Mouse (Mus musculus): Measurements from ENCODE around the gene Selenbp1.
A peak's percentile ranks its signal among the peaks of the same experiment; 100 is the strongest.
"Not testable (repeated sequence)": the region's sequence is repeated elsewhere in the genome, so short reads cannot be mapped to it uniquely, and the experiment has no call there.

Selenbp1 gene

DNA sequence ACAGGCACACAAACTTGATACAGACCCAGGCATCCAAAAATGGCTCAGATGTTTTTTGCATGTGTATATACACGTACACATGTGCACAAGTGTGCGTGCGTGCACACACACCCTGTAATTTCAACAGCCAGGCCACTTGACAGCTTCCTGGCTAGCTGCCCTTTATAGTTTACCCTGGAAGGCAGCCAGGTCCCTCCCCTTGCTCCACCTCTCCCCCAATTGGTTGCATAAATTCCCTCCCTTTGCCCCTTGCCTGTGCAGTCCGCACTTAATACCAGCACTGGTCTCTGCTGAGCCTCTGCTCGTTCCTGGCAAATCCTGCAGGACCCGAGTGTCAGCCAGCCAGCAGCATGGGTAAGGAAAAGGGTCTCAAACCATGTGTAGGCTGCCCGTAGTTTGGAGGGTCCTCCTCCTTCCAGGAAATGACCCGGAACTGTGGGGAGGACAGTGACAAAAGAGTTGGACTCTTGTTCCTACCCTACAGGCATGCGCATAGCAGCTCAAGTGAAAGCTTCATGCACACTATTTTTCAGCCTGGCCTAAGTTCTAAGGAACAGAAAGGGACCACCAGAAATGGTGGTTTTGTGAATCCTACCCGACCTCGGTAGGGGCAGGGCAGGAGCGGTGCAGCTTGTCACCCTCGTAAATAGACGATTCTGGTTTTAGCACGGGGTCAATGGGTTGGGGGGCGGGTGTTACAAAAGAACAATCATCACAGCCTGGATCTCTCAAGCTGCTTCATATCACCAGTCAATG is at the start of gene Selenbp1:
TSS of gene Selenbp1 (plus strand) at position 248 of the 756 bp plus-strand sequence.
- peak; percentile 35 for DNase-seq (ENCODE audit: low spot score)

DNA sequence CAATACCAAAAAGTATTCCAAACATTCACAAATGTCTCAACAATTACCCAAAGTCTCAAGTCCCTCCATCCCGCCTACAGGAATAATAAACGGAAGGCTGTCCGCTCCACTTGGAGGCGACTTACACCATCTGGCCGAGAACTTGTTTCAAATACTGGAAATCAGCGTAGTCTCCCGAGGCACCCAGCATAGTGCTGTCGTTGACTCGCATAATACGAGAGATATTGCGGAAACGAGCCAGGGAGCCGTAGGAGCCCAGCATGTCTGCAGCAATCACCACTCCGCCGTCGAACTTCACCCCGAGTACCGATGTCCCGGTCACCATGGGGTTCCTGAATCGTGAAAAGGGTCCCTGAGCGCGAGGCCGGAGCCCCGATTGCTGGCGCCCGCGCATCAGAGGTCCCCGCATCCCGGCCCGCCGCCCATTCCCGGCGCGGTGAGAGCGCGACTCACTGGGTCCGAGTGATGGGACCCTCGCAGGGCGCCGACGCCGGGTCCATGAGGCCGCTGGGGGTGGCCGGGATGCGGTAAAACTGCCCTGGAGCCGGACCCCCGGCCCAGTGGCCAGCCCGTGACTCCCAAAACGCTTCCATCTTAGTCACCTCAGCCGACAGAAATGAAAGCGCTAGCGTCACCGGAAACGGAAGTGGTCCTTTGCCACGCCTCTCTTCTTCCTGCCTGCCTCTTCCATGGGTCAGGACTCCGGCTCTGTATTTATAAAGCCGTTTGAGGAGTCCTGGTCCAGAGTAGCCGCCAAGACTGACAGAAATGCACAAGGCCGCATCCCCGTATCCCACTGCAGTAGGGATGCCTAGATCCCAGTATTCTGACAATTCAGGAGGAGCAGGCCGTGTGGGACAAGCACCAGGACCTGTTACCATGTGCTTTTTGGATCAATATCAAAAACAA is 46.3 kb upstream of the Selenbp1 start, which contains the start of gene Psmb4:
TSS of gene Psmb4 (minus strand) at position 646 of the 909 bp plus-strand sequence.
- DNase-seq (ENCODE audit: low spot score): peak; percentile 95

DNA sequence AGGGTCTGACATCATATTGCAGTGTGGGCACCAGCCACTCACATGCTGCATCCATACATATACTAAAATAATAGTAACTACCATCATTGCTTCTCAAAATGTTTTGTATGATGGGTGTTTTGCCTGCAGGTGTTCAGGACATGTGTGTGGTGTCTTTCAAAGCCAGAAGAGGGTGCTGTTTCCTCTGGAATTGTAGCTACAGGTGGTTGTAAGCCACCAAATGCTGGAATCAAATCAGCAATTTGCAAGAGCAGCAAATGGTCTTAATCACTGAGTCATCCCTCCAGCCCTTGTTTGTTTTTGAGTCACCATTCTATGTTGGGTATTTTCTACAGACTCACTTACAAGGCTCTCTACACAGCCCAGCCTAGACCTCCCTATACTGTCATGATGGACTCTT is 44.3 kb upstream of the Selenbp1 start:
- DNase-seq (ENCODE audit: low spot score): peak; percentile 29

DNA sequence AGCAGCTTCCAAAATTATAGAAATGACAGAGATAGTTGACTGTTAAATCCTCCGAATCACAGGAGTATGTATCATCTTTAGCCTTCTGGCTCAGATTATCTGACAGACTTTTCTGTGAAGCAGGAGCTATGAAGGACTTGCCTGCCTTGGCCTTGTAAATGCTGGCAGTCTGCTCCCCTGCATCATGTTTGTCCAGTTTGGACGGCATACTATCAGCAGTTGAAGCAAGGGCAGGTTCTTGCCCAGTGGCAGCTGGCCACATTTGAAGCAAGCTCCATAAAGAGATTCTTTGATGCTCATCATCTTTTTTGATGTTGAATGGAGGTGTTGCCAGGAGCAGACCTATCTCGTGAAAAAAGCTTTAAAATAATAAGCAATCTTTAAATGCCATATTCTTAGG is 38.8 kb upstream of the Selenbp1 start:
- DNase-seq (ENCODE audit: low spot score): no peak

DNA sequence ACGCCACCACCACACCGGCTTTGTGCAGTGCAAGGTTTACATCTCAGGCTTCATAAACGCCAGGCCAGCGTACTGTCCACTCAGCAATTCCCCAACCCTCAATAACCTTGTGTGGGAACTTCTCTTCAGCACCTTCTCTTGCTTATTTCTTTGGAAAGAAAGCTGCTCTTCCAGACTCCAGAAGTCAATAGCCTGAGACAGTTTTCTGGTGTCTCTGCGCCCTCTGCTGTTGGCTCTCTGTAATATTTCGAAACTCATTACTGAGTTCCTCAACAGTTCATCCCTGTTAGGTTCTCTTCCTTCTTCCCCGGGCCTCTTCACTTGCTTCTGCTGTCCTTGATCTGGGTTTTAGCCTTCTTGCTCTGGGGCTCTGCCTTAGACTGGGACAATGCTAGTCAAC is 30.1 kb upstream of the Selenbp1 start:
- peak; percentile 87 for DNase-seq (ENCODE audit: low spot score)

DNA sequence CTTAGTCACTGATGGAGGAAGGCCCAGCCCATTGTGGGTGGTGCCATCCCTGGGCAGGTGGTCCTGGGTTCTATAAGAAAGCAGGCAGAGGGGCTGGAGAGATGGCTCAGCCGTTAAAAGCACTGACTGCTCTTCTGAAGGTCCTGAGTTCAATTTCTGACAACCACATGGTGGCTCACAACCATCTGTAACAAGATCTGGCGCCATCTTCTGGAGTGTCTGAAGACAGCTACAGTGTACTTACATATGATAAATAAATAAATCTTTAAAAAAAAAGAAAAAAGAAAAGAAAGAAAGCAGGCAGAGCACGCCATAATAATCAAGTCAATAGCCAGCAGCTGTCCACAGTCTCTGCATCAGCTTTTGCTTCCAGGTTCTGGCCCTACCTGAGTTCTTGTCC is 28.1 kb upstream of the Selenbp1 start:
- DNase-seq (ENCODE audit: low spot score): not testable (repeated sequence)

DNA sequence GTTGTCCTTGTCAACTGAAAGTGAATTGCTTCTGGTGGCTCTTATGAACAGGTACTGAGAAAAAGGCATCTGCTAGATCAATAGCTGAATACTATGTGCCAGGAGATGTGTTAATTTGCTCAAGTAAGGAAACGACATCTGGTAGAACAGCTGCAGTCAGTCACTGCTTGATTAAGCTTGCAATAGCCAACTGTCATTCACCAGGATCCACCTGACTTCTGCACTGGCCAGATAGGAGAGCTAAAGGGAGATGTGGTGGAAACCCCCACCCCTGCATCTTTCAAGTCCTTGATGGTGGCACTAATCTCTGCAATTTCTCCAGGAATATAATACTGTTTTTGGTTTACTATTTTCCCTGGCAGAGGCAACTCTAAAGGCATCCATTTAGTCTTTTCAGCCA is 26.4 kb upstream of the Selenbp1 start:
- DNase-seq (ENCODE audit: low spot score): no peak

DNA sequence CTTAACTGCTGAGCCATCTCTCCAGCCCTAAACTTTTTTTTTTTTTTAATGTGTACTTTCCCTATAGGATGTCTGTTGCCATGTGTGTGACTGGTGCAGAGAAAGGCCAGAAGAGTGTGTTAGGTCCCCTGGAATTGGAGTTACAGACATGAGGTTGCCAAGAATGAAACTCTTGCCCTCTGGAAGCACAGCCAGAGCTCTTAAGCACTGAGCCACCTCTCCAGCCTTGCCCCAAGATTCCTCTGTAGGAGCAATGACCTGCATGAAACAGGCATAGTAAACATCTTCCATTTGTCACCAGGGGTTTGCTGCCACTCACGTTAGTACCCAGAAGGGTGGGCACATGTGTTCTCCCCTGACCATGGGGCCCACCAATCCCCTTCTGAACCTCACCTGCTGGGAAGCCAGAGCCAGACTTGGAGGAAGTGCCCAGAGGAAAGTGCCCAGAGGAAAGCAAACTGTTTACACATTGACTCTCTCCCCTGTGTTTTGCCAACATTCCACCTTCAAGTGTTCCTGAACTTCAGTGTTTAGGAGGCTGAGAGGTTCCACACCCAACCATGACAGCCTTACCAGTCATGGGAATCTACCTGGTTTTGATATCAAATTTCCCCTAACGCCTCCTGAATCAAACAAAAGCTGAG is 21.7 kb upstream of the Selenbp1 start:
- no peak for DNase-seq (ENCODE audit: low spot score)

DNA sequence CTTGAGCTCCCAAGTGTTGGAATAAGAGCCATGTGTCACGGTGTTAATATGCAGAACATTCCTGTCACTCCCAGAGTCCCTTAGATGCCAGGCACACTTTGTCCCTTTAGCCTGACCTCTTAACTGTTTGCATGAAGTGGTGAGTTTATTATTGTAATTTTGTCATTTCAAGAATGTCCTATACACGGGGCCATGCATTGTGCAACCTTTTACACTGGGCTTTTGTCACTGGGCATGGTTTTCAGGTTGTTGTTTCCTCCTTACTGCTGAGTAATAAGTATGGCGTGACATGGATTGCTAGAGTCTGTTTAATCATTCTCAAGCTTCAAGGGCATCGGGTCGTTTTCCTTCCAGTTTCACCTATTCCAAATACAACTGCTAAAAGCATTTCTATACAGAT is 19.1 kb upstream of the Selenbp1 start:
- DNase-seq (ENCODE audit: low spot score): no peak

DNA sequence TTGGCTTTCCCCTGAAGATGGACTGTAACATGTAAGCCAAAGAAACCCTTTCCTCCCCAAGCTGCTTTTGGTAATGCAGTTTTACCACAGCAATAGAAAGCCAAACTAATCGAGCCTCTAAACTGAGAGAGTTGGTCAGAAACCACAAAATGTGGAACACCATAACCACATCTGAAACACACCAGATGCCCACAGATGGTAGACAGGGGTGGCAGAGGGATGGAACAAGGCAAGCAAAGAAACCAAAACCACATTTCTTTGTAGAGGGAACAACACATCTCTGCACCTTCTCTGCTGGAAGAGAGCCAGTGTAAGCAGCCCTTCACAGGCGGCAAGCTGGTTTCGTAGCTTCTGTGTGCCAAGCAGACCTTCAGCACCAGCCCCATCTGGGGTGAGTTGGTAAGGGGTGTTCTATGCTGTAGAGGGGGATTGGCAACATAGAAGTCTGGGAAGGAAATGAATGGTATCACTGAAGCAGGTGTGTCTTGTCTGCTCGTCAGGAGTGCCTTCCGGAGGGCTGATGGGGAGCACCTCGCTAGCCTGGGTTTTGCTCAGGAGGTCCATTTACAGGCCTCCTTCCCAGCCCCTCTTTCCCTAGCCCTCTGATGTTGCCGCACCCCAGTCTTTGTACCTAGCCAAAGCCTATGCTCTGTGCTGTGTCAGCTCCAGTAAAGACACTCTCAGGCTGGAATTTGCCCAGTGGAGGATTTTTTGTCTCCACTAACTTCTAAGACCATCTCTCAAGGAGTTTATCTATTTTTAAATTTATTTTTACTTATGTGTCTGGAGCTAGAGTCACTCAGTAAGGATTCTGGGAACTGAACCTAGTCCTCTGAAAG is 16.7 kb upstream of the Selenbp1 start:
- DNase-seq (ENCODE audit: low spot score): no peak

DNA sequence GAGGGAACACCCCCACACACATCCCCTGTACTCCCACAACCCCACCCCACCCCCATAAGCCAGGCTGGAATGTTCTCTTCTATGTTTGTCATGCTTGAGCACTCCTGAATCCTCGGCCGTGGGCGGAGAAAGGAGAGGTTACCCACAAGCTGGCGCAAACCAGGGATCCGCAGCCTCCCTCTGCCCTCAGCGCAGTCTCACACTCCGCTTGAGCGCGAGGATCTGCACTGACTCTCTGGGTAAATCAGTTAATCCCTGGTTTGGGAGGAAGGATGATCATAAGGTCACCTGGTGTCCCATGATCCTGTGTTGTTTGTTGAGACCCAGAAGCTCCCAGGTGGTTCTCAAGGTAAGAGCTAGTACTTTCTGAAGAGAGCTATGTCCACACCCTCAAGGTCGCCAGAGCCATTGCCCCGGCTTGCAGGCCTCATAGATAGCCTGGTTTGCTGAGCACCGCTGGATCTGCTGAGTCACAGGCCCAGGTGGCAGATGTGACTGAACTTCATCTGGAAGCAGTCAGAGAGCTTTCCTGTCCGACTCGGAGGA is 15.0 kb upstream of the Selenbp1 start:
- no peak for DNase-seq (ENCODE audit: low spot score)

DNA sequence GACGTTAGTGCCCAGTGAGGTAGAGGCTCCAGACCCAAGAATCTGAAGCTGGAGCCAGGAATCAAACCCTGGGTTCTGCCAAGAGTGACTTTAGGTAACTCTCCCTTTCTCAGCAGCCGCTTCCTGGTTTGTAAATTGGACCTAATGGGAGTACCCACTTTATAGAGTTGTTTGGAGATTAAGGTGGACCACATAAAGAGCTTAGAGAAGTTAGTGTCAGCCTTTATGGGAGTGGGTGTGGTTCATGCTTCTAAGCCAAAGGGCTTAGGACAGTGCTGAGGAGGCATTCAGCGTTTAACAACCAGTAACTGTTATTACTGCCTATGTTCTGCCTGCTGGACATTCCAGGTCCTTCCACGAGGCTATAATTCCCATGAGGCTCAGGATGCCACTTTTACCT is 14.0 kb upstream of the Selenbp1 start:
- no peak for DNase-seq (ENCODE audit: low spot score)

DNA sequence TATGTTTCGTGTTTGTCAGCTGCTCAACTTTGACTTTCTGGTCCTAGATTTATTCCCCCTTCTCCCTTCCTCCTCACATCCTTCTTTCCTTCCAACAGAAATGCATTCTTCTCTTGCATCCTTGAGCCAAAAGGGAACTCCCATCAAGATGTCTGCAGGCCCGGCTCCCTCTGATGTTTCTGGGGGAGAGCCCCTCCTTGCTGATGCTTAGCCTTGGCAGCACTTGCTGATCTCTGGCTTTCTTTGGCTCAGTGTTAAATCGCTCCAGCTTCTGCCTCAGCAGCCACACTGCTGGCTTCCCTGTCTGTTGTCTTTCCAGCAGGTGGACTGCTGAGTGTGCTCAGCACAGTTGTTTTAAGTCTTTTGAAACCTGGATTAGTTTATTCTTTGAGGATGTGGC is 11.8 kb upstream of the Selenbp1 start:
- DNase-seq (ENCODE audit: low spot score): no peak

DNA sequence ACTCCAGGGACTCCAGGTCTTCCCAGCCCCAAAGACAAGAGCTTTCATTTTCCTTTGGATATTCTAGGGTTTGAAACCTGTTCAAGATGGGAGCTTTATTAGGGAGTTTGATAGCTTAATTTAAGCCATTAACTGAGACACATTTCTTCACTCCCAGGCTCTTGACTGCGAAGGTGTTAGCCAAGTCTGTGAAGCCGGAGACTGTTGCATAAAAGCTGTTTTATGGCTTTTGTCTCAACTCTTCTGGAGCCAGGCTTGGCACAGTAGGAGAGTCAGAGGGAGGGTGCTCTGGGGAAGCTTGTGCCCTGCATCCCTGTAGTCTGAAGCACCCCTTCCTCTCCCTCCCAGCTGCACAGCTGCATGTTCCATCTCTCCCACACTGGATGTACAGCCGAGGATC is 10.5 kb upstream of the Selenbp1 start:
- DNase-seq (ENCODE audit: low spot score): no peak

DNA sequence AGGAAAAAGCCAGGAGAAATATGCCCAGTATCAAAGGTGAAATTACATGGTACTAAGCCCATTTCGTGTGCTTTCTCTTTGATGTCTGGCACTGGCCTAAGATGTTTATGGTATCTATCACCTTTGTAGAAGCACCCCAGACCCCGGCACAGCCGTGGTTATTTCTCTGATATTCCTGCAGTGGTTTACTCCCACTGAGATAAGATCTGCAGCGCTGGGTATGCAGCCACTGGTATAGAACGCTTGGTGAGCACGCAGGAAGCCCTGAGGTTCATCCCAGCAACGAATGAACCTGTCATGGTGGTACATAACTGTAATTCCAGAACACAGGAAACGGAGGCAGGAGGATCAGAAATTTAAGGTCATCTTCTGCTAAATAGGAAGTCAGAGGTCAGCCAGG is 8.2 kb upstream of the Selenbp1 start:
- no peak for DNase-seq (ENCODE audit: low spot score)

DNA sequence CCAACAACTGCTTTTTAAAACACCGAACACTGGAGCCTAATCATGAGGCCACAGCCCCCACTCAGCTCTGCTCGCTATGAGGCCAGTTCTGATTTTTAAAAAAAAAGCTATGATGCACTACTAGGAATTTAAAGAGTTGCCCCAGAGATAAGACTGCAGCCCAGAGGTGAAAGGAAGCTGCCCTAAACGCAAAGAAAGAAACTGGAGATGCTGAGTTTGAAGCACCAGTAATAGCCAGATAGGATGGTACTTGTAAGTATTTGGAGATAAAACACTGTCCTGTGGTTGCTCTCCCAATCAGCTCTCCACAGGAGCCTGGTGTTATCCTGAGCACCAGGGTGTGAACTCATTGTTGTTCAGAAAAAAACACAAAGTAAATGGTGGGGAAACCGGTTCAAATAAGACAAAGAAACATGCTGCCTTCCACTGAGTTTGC is 6.5 kb upstream of the Selenbp1 start:
- DNase-seq (ENCODE audit: low spot score): not testable (repeated sequence)

DNA sequence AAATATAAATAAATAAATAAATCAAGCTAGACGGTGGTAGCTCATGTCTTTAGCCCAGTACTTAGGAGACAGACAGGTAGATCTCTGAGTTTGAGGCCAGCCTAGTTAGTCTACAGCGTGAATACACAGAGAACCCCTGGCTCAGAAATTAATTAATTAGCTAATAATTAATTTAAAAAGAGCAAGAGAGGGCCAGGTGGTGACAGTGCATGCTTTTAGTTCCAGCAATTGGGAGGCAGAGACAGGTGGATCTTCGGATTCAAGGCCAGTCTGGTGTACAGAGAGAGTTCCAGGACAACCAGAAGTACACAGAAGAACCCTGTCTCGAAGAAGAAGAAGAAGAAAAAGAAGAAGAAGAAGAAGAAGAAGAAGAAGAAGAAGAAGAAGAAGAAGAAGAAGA is 3.9 kb upstream of the Selenbp1 start:
- not testable (repeated sequence) for DNase-seq (ENCODE audit: low spot score)

DNA sequence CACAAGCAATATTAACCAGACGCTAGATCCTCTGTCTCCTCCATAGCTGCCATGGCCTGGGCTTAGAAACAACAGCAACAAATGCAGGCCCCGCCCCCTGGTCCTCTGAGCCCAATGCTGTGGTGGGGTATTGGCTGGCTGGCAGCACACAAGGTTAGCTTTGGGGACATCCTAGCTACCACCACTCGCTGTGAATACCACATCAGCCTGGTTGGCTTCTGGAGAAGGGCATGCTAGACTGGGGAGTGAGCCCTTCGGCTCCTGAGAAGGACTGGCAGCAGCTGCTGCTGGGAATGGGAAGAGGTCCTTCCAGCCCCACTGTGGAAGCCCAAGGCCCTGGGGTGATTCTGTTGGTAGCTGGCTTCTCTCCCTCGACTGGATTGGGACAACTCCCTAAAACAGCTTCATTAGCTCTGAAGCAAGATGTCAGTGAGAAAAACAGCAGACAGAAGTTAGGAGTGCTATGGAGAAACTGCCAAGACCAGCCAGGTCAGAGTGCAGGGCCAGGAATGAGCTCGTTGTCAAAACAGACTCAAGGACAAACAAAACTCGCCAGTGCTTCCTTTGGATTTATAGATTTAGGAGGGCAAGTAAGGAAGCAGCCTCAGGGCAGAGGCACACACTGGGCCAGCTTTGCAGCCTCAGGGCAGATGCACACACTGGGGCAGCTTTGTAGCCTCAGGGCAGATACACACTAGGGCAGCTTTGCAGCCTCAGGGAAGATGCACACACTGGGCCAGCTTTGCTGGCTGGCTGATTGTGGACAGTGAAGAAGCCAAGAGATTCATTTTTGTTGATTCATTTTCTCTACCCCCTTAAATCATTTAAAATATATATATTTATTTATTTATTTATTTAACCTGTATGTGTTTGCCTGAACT is 2.2 kb upstream of the Selenbp1 start:
- not testable (repeated sequence) for DNase-seq (ENCODE audit: low spot score)

DNA sequence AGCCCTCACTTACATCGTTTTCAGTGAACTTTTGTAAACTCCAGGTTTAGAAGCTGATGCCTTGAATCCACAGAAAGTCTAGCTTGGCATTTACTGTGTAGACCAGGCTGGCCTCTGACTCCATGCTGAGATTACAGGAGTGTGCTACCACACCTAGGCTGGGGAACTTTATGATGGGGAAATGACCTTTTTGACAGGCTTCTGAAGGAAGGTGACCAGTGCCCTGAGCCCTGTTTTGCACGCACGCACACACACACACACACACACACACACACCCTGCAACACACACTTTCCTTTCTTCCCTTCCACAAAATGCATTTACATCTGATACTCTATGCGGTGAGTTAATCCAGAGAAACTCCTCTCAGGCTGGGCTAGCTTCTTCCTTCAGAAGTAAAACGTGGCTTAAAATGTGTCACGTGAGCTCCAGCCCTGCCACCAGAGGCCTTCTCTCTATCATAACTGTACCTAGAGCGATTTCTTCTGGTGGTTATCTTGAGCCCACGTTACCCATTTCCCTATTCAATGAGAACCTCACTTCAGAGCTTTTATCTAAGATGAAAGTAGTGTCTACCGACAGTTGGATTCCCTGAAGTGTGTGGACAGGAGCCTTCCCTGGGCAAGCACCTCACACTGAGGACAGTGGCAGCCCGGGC is 1.3 kb upstream of the Selenbp1 start:
- DNase-seq (ENCODE audit: low spot score): not testable (repeated sequence)

DNA sequence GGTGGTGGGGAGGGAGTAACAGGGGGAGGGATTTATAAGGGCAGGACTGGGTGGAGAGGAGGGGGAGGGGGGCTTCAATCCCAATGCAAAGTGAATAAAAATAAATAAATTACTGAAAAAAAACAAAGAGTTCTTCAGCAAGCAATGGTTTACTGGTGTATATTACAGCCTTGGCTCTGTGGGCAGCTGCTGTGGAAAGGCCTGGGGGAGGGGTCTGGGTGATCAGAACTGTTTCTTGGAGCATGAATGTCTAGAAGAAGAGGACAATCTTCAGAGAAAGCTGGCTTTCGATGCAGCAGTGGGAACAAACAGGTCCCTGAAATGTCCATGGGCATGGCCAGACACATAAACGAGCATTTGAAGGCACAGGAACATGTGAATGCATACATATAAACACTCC is 577 bp upstream of the Selenbp1 start:
- not testable (repeated sequence) for DNase-seq (ENCODE audit: low spot score)
